Mouse (Mus musculus): ENCODE measurements at regions not wholly inside any gene's neighbourhood (a gene's known extent, or its start where the extent isn't known, plus 50 kb on each side); places are given as distances from the start of the nearest gene placed in this dataset.

DNA sequence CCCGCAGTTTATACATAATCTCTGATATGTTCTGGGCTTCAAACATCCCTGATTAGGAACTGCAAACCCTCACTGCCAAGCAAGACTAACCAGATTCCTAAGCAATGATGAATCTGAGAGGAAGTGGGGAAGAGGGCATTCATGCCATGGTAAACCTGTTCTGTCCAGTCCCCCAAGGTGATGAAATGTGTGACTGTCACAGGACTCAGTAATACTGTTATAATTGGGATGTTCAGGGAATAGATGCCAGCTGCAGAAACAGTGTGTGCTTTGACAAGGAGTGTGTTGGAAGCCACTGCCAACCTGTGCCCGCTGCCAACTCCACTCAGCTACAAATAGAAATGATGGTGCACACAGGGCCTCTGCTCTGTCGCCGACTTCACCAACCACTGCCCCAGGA, 466.0 kb downstream of the Efna5 start:
- no peak for DNase-seq (ENCODE audit: low spot score)

- DNase-seq (ENCODE audit: low spot score): no peak
These were observed 468.4 kb downstream of the Efna5 start for GRCm38 (mm10) chr17:62412666-62413180.

DNA sequence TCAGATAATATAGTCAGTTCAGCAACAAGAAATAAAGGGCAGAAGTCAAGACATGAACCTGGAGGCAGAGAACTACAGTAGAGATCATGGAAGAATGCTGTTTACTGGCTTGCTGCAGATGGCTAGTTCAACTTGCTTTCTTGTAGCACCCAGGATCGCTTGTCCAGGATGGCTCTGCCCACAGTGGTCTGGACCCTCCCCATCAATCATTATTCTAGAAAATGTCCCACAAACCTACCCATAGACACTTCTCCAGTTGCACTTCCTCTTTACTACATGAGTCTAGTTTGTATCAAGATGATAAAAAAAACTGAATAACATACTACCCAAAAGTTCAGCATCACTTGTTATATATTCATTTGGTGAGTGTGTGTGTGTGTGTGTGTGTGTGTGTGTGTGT, 477.4 kb downstream of the Efna5 start:
- DNase-seq (ENCODE audit: low spot score): no peak

DNA sequence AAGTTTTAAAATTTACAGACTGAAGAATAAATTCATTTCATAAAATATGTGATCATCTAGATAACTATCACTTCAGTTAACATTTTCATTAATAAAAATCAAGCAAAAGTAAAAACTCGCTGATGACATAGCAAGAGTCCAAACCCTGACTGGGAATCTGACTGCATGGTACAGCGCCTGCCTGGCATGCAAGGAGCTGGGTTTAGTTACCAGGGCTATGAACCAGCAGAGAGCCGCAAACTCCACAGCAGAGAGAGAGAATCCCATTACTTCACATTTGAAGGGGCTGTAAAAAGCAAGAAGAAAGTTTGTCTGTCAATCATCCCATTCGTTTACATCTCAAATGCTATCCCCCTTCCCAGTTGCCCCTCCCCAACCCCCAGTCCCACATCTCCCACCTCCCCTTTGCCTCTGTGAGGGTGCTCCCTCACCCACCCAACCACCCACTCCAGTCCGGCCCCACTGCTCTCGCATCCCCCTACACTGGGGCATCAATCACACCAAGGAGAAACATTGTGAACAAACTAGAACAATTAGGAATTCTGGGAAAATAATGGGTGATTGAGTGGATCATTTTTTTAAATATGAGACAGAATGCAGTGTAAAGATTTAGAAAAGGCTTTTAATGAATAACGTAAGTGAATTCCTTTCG, 487.6 kb downstream of the Efna5 start:
- DNase-seq (ENCODE audit: low spot score): no peak

DNA sequence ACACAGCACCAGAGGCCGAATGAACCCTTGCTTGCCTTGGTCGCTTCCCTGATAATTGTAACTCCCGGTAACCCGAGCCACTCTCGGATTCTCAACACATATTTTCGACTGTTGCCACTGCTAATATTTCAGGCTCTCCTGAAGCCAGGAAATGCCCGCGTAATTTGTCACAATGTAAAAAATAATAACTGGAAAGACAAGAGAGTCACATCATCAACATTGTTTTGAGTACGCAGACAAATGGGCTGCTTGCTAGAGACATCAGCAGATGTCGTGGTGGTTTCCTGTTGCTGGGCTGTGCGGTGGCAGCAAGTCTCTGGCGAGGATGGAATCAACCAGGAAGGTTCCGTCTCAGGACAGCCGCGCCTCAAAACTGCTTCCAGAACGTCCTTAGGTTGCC, 497.1 kb downstream of the Efna5 start:
- no peak for DNase-seq (ENCODE audit: low spot score)

- DNase-seq (ENCODE audit: low spot score): no peak
These were observed 502.2 kb downstream of the Efna5 start for GRCm38 (mm10) chr17:62378868-62379417.

DNA sequence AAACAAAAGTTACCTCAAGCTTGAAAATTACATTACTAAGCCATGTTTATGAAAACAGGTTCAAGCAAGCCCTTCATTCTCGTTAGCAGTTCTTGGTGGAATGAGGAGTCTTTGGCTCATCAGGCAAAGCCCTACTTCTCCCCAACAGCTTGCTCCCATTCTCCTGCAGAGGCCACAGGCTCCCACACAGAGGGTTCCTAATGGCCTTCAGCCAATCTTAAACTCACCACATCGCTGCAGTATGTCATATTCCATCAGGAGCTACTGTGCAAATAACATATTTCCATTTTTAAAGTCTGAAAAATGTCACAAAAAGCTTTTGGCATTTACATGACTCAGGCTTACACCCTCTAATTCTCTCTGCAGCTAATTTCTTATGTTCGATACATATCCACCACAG, 512.0 kb downstream of the Efna5 start:
- no peak for DNase-seq (ENCODE audit: low spot score)

DNA sequence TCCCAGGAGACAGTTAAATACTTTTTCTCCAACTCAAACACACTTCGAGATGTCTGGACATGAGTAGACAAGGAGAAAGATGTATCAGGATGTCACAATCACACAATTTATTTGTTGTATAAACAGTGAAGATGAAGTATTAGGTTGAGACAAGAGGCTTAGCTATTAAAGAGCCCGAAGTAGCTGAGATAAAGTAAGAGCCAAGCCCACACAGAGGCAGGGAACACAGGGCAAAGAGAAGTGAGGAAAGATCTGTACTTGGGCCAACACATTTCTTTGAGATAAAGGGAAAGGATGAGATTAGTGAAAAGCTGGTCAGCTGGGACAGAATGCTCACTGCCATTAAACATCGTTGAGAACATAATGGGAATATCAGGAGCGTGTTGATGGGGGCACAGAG, 513.2 kb downstream of the Efna5 start:
- DNase-seq (ENCODE audit: low spot score): no peak

- DNase-seq (ENCODE audit: low spot score): no peak
These were observed 522.8 kb downstream of the Efna5 start for GRCm38 (mm10) chr17:62358323-62358722.

GRCm38 (mm10) chr17:62337890-62338557, 543.1 kb downstream of the Efna5 start:
- no peak for DNase-seq (ENCODE audit: low spot score)

GRCm38 (mm10) chr17:62330226-62330625, 550.9 kb downstream of the Efna5 start:
- DNase-seq (ENCODE audit: low spot score): no peak

DNA sequence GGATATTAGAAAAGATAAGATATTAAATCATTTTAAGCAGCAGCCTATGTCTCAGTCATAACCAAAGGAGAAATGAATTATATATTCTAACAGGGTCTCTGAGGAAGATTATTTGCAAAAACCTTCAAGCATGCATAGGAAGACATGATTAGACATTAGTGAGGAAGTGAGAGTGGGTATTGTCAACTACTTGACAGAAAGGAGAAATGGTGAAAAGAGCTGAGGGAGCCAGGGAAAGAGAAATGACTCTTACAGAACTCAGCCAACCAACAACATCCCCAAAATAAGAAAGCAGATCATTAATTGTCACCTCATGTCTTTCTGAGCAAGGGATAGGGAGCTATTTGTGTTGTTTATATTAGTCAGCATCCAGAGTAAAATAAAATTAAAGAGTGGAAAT, 554.3 kb downstream of the Efna5 start:
- DNase-seq (ENCODE audit: low spot score): no peak

DNA sequence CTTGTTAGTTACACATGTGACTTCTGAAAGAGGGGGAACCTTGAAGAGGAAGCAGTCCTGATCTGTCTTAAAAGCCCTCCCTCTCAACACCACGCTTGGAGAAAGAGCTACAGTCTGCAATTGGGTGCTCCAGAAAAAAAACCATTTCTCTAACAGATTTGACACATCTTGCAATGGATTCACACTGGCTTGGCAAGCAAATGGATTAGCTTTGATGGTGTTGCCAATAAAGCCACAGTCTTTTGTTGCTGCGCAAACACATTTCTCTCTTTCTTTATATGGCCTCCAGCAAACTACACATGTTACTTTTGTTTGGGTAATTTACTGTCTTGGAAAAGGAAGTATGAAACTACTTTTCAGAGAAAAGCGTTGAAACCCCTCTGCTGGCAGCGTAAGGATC, 562.1 kb downstream of the Efna5 start:
- DNase-seq (ENCODE audit: low spot score): no peak

- DNase-seq (ENCODE audit: low spot score): no peak
These were observed 571.1 kb downstream of the Efna5 start for GRCm38 (mm10) chr17:62310059-62310458.

DNA sequence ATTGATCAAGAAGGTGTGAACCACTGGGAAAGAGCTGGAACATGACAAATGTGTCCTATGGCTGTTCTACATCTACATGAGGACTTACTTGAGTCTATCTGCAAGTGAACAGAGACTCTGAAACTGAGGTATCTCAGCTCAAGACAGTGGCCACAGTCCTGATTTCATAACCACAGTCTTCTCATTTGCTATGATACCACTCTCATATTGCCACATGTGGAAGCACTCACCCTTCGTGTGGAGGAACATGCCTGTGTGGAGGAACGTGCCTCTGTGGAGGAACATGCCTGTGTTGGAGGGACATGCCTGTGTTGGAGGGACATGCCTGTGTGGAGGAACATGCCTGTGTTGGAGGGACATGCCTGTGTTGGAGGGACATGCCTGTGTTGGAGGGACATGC, 574.0 kb downstream of the Efna5 start:
- no peak for DNase-seq (ENCODE audit: low spot score)

GRCm38 (mm10) chr17:62306524-62306923, 574.6 kb downstream of the Efna5 start:
- DNase-seq (ENCODE audit: low spot score): no peak

DNA sequence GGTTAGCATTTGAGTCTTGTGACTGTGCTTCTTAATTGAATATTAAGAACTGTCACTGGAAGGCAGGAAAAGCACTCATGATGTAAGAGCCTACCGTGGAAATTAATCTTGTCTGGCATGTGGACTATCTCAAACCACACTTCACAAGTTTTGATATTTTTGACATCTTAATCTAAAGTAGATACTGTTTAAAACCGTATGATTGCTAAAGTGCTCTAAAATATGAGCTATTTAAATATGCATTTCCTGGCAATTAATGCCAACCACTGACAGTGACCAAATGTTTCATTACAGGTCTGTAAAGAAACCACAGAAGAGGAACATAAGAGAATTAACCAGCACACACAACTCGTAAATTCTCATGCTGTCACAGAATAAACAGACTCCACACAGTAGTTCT, 576.0 kb downstream of the Efna5 start:
- no peak for DNase-seq (ENCODE audit: low spot score)

DNA sequence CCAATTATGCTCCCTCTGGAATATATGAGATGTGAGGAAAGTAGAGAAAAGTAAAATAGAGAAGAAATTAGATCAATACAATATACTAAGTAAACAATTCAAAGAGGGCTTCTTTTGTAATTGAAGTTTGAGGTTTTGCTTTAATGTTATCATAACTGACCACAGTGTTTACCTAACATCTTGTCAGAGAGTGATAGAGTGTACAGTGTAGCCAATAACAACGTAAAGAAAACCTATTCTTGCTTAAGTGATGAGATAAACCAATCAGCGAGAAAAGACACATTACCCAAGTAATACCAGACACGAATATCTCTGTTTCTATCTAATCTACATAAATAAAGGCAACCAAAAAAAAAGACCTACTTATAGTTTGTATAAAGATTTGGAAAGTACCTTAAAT, 577.0 kb downstream of the Efna5 start:
- no peak for DNase-seq (ENCODE audit: low spot score)

GRCm38 (mm10) chr17:62299875-62300274, 581.2 kb downstream of the Efna5 start:
- DNase-seq (ENCODE audit: low spot score): no peak

DNA sequence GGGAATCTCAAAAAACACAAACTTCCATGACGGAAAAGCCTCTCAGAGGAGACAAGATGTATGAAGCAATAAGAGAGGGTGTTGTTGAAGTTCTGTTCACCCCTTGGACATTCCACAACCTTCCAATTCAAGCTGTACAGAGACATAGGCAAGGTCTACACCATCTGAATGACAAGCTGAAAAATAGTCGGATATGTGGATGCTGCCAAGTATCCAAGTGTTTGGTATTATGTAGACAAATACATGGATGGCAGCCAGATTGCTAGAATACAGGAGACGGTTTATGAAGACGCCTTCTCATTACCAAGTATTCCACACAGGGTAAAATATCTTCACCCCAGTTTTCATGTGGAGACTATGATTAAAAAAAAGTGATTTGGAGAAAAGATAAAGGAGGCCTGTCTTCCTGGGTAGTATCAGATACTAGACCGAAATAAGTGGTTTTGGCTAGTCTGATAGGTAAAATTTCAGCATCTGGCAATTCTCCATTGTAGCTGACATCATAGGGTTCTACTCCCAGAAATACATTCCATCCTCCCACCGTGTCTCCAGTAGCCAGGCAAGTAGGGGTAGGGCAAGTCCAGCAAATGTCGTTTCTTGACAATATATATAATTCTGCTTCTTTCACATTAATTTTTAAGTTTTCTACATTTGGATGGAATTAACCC, 583.6 kb downstream of the Efna5 start:
- DNase-seq (ENCODE audit: low spot score): no peak

DNA sequence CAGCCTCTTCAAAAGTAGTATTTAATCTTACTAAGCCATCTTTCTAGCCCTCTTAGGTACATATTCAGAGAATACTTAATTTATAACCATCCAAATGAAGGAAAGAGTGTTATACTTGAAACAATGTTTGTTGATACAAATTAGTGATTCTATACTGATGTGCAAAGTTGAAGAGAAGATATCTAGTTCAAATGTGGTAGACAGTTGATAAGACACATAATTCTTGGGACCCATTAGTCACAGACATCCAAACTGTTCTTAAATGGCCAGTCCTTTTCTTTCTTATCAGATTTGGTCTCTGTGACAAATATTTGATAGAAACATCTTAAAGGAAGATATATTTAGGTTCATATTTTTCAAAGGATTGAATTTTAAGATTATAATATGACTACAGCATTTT, 585.7 kb downstream of the Efna5 start:
- no peak for DNase-seq (ENCODE audit: low spot score)

DNA sequence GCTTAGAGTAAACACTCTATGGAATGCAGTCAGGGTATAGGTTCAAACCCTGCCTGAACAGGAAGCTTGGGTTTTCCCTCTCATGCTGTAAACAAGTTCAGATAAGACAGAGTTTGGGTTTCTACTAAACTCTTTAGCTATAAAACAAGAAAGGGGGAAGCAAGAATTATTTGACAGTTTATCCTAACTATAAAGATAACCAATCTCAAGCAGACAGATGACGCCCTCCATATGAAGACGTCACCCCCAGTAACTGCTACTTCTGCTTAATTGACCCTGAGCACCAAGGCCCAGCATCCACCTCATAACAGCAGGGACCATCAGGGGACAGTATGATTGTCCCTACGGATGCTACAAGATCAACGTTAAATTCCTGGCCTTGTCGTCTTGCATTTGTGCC, 588.4 kb downstream of the Efna5 start:
- no peak for DNase-seq (ENCODE audit: low spot score)

DNA sequence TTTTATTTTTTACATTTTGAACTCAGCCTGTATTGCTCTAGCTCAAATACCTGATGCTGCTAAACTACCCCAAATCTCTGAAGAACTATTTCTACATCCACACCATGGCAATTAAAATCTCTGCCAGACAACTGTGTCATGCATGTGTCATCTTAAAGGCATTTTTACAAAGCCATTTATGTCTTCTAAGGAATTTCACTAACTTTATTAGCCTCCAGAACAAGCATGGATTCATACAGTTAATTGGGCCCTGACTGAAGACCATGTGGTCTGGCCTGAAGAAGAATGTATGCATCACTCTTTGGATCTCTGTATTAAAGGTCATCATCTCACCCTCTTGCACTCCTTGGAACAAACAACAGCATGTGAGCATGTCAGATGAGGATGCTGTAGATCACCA, 593.5 kb downstream of the Efna5 start:
- no peak for DNase-seq (ENCODE audit: low spot score)

Measured in ovary, postnatal 10 days (tissue).